17 mouse cellular contexts compared by ENCODE assay signal in the genomic region with DNA sequence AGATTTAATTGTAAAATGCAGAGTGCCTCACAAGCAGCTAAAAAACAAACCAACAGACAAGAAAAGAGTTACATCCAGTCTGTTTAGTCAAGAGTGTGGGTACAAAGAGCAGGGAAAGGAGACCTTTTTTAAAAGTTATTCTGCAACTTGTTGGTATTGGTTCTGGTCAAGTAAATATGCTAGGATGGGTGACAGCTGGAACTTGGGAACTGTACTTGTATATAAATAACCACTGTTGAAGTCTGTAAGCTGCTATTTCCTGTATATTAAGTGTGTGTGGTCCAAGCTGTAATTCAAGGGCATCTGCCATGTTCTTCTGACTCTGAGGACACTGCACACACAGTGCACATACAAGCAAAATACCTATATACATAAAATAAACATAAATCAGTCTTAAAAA. TPM values are rescaled to one million over a fixed set of nuclear protein-coding genes. Genes with fewer than 3 reads are reported as not detected.
"Had no signal": no experiment of that assay in that cellular context is flagged by ENCODE, and none has a peak within 500 bp of the region (broad histone marks: within the 10 kb centered on the region; RNA-seq: fewer than 3 reads in every experiment).

No protein-coding gene starts in this region.

- H3K4me3 ChIP-seq: hindbrain, embryonic 15.5 days; limb, embryonic 13.5 days; midbrain, embryonic 10.5 days; neural tube, embryonic 12.5 days had no signal

- H3K27ac ChIP-seq: hindbrain, embryonic 15.5 days; limb, embryonic 13.5 days; midbrain, embryonic 10.5 days; neural tube, embryonic 12.5 days had no signal

- H3K4me1 ChIP-seq: hindbrain, embryonic 15.5 days; limb, embryonic 13.5 days; midbrain, embryonic 10.5 days; neural tube, embryonic 12.5 days had no signal

- H3K4me2 ChIP-seq: hindbrain, embryonic 15.5 days; limb, embryonic 13.5 days; liver, embryonic 11.5 days; neural tube, embryonic 12.5 days had no signal

- H3K9me3 ChIP-seq: hindbrain, embryonic 15.5 days; limb, embryonic 13.5 days; midbrain, embryonic 10.5 days; neural tube, embryonic 12.5 days had no signal

- DNase-seq: left cerebral cortex, postnatal 4 days; lung, postnatal 14 days; midbrain, embryonic 14.5 days; thymus, postnatal 36 days had no signal

- H3K9ac ChIP-seq: hindbrain, embryonic 15.5 days; limb, embryonic 13.5 days; neural tube, embryonic 12.5 days had no signal

- H3K27me3 ChIP-seq: hindbrain, embryonic 15.5 days; limb, embryonic 13.5 days; neural tube, embryonic 12.5 days had no signal

RNA-seq across cellular contexts. Expression of a gene that starts 27.9 kb away (rescaled TPM):
- total RNA-seq: megakaryocyte, adult 5-6 weeks; neutrophil, adult 5-6 weeks had no signal
- polyA plus RNA-seq: liver, embryonic 16.5 days had no signal

RNA-seq across cellular contexts. Expression of a gene that starts 44.5 kb away (rescaled TPM):
- total RNA-seq: layer of hippocampus, postnatal 14 days; left cerebral cortex, adult 18-20 months; left cerebral cortex, postnatal 10 days; left cerebral cortex, postnatal 4 days; megakaryocyte, adult 5-6 weeks; neutrophil, adult 5-6 weeks had no signal
- polyA plus RNA-seq: large intestine, adult 2 months; liver, embryonic 11.5 days; liver, embryonic 16.5 days; thymus, postnatal 0 days had no signal
